Mouse (Mus musculus) cerebellum, postnatal 36 days (tissue): ENCODE results near the gene Prss33.

Source experiments
- DNase-seq, 2 experiments: peaks; one replicate each; pipeline ENCODE4 v3.0.0; 2021 to 2022; ENCODE audit warnings: mixed read lengths in 2 of 2

Prss33 gene

DNA sequence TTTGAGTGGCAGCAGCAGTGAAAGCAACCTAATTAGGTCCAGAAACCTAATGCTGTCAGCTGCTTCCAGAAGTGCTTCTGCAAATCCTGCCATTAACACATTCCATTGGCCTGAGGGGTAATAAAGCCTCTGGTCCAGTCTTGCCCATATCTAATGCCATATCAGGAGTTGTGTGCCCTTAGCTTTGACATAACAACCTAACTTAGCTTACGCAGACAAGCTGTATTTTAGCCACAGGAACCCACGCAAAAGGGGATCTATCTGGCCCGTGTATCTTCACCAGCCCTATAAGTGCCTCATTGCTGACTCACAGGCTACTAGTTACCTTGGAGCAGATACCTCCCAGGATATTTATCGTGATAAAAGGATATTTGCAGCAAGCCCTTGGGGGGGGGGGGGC, 10.3 kb downstream of the Prss33 start:
- DNase-seq = no peak

DNA sequence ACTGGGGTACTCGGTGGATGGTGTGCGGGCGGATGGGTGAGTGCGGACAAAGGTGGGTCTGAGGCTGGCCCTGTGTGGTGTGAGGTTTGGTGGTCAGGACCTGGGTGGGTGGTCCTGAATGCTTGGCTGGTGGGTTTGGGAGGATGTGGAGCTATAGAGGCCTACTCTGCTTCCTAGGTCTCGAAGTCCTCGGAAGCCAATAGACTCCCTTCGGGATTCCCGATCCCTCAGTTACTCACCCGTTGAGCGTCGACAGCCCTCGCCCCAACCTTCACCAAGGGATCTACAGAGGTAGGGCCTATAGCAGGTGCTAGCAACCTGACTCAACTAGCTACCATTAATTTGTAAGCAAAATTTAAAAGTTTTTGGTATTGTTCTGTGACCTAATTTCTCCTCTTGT, 12.2 kb downstream of the Prss33 start:
- no peak for DNase-seq

DNA sequence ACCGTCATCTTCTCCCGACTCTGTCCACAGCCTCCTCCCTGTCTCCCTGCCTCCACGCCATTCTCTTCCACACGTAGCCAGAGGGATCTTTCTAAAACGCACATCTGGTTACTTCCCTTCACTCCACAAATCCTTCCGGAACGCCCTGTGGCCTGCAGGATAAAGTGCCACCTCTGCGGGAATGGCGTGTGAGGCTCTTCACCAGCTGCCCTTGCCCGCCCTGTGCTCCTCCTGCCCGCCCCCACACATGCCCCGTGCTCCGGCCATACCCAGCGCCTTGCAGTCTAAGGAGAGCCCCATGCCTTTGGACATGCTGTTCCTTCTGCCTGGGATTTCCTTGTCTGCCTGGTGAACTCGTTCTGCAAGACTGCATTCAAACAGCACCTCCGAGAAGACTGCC, 12.8 kb downstream of the Prss33 start:
- no peak for DNase-seq

DNA sequence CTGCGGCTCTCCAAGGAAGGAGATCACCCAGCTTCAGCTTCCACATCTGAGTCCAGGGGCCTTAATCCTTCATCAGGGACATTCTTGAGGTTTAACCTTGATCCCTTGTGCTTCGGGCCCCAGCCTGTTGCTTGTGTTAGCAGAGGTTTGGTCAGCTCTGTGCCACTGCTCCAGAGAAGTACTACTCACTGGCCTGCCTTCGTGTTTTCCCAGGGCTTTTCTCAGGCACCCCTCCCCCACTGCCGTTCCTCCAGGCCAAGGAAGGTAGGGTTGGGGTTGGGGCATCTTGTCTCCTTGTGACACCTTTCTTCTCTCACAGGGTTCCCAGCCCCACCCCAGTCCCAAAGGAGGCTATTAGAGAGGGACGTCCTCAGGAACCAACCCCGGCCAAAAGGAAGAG, 13.8 kb downstream of the Prss33 start:
- no peak for DNase-seq

DNA sequence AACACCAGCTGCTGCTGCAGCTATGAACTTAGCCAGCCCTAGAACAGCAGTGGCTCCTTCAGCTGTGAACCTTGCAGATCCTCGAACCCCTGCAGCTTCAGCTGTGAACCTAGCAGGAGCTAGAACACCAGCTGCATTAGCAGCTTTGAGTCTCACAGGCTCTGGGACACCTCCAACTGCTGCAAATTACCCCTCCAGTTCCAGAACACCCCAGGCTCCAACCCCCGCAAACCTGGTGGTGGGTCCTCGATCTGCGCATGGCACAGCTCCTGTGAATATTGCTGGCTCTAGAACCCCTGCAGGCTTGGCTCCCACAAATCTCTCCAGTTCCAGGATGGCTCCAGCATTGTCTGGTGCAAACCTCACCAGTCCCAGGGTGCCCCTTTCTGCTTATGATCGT, 15.1 kb downstream of the Prss33 start:
- DNase-seq = no peak

DNA sequence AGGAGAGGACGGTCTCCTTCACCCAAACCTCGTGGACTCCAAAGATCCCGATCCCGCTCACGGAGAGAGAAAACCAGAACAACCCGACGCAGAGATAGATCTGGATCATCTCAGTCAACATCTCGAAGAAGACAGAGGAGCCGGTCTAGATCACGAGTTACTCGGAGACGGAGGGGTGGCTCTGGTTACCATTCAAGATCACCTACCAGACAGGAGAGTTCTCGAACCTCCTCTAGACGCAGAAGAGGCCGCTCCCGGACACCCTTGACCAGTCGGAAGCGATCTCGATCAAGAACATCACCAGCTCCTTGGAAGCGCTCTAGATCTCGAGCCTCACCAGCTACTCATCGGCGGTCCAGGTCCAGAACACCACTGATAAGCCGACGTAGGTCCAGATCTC, 16.6 kb downstream of the Prss33 start:
- DNase-seq = no peak

DNA sequence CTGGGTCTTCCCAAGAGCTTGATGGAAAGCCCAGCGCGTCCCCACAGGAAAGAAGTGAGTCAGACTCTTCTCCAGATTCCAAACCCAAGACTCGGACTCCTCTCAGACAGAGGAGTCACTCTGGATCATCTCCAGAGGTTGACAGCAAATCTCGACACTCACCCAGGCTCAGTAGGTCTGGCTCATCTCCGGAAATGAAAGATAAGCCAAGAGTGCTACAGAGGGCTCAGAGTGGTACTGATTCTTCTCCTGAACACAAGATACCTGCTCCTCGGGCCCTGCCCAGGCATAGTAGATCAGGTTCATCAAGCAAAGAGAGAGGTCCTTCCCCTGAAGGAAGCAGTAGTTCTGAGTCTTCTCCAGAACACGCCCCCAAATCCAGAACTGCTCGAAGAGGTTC, 17.3 kb downstream of the Prss33 start:
- DNase-seq = no peak

DNA sequence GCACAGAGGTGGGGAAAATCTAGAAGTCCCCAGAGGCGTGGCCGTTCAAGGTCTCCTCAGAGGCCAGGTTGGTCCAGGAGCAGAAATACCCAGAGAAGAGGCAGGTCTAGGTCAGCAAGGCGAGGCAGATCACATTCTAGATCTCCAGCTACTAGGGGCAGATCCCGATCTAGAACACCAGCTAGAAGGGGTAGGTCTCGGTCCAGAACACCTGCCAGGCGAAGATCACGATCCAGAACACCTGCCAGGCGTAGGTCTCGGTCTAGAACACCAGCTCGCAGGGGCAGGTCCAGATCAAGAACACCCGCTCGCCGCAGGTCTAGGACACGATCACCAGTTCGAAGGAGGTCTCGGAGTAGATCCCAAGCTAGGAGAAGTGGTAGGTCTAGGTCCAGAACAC, 20.2 kb downstream of the Prss33 start:
- DNase-seq = no peak

DNA sequence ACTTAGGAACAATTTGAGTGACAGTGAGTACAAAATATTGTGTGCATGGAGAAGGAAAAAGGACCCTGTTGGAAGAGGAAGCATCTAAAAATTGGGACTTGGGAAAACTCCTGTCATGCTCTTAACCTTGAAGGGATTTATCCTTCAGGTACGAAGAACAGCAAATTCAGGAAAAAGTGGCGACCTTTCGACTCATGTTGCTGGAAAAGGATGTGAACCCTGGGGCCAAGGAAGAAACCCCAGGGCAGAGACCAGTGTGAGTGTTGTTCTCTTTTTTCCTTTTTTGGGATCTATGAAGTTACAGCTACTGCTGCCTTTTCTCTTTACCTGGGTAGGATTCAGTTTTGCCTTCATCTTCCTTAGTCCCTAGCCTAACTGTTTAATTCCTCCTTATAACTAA, 27.9 kb downstream of the Prss33 start:
- no peak for DNase-seq

DNA sequence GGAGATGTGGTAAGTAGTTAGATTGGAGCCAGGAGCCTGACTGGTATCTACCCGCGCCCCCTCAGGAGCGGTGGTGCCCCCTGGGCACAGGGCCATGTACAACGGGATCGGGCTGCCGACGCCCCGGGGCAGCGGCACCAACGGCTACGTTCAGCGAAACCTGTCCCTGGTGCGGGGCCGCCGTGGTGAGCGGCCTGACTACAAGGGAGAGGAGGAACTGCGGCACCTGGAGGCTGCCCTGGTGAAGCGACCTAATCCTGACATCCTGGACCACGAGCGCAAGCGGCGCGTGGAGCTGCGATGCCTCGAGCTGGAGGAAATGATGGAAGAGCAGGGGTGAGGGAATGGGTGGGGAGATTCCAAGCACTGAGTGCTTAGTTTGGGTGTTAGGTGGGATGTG, 29.0 kb downstream of the Prss33 start:
- peak; percentile 55 to 67 for DNase-seq

DNA sequence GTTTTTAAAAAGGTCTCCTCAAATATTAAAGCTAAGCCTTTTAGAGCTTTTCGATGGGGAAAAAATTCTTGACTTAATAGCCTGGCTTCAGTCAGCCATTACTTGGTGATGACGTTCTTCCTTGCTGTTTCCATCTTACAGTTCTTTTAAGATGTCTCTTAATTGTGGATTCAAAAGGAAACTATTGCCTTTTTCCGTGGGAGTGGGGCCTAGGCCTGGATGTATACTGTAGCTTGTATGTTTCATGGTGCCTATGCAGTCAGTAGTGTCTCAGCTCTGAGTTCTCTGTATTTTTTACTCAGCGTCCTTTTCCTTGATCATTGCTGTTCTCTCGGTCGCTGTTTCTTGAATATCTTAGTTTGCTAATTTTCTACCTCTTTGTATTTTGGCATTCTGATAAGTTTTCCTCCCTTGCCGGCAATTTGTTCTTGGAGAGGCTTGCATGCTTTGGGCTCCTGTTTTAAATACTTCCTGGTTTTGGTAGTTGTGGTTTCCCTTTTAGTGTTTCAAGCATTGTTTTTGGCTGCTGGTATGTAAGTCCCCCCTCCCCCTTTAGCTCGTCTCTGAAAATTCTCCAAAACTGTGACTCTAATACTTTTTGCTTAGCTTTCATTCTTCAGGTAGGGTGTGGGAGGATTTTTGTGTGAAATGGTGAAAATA, 31.3 kb downstream of the Prss33 start:
- no peak for DNase-seq

DNA sequence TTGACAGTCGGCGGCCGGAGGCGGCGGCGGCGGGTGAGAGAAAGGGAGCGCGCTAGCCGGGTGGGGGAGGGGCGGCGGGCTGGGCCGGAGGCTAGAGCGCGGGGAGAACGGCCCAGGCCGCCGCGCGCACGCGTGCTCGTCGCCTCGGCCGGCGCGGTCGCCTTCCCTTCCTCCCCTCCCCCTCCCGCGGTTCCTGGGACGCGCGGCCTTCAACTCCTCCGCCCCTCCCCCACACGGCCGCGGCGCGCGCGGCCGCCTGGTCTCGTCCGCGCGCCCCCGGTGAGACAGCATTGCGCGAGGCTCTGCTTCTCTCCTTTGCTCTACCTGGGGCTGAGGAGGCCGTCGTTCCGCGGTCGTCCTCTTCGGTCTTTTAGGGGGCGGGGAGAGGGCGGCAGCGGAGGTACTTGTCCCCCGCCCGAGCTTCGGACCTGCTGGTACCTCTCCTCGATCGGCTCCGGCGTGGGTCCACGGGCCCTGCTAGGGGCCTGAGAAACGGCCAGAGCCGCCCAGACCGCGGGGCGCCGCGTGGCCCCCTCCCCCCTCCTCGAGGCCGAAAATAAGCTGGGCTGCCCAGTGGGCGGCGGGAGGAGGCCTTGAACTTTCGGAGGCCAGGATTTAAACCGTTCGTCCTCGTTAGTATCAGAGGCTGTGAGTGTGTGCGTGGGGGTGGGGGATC, 32.4 kb downstream of the Prss33 start:
- peak in 1 of 2 experiments; percentile 80 for DNase-seq

DNA sequence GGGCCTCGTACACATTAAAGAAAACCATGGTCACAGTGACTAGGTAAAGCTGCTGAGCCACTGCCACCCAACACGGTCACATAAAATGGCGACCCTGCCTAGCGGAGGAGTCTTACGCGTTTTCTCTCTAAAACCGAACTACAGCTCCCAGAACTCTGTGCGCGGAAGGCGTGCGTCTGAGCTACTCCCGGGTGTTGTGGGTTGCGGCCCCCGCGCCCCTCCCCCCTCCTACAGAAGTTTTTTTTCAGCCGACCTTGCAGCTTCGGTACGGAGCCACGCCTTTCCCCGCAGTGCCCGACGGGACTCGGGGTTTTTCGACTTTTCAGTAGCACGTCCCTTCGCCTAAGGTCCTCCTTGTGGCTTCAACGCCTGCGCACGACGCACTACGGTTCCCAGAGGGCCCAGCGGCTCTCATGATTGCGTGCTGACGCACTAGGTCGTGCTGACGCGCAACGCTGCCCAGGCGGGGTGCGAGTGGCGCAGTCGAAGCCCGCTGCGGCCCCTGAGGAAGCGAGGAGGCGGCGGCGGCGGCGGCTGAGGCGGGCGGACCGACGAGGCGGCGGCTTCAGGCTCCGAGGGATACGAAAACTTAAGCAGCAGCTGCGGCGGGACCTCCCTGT, 33.0 kb downstream of the Prss33 start:
- peak; percentile 97 to 99 for DNase-seq

DNA sequence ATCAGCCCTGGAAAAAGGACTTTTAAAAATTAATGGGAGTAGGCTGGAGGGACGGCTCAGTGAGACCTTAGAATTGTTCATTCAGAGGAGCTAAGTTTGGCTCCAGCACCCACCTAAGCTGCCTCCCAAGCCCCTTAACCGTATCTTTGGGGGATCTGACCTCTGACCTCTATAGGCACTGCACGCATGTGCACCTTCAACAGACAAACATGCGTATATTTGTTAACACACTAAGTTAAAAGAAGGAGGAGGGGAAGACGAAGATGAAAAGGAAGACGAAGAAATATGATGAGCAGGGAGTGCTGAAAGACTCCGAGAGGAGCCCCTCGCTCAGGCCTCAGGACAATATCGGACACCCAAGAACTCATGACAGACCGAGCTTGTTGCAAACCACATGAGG, 34.2 kb downstream of the Prss33 start:
- DNase-seq = no peak

DNA sequence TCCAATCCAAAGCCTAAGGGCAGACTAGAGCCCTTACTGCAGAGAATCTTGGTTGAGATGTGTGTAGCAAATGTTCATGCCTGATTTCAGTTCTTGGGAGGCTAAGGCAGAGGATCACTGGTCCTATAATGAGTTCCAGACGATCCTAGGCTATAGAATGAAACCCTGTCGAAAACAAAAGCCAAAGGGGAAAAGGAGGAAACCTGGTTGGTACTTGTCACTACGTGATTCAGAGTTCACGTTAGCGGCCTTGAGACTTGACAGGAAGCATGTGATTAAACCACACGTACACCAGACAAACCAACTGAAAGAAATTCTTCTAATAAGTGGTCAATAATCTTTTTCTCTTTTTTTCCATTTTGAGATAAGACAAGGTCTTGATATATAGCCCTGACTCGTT, 38.5 kb downstream of the Prss33 start:
- no peak for DNase-seq

DNA sequence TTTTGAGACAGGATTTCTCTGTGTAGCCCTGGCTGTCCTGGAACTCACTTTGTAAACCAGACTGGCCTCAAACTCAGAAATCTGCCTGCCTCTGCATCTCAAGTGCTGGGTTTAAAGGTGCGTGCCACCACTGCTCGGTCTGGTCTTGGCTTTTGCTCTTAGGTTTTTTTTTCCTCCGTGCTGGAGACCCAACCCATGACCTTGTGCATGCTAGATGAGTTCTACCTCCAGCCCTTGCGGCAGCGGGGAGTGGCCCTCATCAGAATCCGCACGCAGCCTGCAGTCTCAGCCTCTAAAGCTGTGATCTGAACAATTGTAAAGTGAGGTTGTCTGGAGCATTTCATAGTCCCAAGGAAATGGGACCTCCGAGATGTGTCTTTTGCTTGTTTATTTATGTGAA, 40.5 kb downstream of the Prss33 start:
- no peak for DNase-seq

DNA sequence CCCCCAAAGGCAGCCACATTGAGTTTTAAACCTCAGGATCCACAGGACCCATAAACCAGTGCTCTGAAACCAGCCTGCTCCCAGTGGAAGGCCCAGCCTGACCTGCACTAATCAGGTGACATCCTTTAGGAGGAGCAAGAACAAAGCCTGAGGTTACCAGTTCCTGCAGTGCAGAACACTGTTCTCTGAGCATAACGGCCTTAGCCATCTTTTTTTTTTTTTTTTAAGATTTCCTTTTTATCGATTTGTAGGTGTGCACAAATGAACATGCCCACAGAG, 44.8 kb downstream of the Prss33 start:
- DNase-seq = peak; percentile 22 to 49

DNA sequence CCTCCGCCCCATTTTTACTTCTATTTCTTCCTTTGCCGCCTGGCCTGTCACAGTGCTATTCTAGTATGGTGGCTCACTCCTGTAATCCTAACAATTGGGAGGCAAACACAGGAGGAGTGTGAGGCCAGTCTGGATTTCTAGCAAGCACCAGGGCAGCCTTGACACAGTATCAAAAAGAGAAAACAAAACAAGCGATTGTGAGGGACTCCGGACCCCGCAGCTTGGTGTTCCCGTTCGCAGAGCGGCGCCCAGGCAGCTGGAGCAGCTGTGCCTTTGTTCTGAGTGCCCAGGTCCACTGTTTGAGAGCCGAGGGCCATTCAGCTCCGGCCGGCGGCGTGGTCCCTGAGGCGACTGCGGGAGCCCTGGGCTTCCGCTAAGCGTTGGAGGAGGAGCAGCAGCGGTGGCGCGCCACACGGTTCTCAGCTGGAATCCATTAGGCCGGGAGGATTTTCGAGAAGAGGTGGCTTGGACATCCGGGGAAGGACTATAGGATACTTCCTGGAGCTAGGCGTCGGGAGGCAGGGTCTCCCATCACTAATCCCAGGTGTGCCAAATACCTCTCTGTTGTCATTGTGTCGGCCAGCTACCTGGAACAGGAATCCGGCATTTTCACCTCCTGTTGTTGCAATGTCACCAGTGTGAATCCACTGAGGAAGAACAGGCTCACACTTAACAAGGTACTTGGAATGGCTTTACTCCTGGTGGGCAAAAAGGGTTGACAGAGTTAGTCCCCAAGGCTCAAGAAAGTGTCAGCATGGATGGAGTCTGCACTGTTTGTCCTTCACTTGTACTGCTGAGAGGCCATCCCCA, 45.4 kb downstream of the Prss33 start, which contains the start of gene Srrm2:
Gene Srrm2 (plus strand): TSS at position 264 of the 810 bp plus-strand sequence.
- DNase-seq = peak; percentile 59 to 63

DNA sequence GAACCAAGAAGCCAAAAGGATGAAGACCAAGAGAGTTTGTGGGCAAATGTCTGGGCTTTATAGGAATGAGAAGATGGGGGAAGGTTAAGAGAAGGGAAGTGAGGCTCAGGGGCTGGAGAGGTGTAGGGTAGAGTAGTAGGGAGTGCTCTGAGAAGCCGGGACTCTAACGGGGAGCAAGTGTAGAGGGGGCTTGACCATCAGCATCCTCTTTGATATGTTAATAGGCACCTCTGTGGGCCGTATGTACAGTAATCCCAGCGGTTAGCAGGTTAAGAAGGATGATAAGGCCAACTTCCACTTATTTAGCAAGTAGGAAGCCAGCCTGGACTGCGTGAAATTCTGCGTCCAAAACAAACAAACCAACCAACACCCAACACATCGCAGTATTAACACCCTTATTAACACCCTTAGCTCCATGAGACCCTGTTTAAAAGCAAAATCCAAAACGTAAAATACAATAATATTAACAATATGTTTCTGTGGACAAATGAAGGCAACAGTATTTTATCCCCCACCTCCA, 46.0 kb downstream of the Prss33 start:
- DNase-seq = no peak

DNA sequence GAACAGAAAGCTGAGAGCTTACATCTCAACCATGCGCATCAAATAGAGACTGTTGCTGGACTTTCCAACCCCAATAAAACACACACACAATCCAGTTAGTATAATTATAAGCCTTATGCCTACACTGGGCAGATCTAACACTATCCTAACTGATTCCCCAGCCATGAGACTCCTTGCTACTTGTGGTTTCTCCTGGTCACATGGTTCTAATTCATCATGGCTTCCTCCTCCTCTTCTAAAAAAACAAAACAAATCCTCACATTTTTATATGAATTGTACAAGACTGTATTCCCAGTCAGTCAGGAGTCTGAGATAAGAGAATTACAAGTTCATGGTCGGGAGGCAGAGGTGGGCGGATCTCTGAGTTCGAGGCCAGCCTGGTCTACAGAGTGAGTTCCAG, 46.9 kb downstream of the Prss33 start:
- DNase-seq = no peak

DNA sequence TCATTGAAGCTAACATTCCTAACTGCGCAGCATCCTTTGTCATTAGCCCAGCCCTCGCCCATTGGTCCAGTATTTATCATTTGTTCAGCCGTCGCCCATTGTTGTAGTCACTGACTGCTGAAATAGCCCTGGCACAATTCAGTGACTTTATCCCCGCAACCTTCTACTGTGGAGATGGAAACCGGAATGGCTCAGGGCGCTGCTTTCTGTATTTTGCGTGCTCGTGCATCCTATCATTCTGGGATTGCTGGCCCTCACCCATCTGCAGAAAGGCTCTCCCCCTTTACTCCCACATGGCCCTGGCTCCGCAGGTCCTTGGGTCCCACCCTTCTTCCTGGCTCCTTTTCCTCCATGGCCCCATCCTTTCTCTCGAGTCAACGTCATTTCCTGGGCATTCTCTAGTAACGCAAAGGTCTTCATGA, 49.3 kb downstream of the Prss33 start:
- DNase-seq = peak; percentile 47 to 58

DNA sequence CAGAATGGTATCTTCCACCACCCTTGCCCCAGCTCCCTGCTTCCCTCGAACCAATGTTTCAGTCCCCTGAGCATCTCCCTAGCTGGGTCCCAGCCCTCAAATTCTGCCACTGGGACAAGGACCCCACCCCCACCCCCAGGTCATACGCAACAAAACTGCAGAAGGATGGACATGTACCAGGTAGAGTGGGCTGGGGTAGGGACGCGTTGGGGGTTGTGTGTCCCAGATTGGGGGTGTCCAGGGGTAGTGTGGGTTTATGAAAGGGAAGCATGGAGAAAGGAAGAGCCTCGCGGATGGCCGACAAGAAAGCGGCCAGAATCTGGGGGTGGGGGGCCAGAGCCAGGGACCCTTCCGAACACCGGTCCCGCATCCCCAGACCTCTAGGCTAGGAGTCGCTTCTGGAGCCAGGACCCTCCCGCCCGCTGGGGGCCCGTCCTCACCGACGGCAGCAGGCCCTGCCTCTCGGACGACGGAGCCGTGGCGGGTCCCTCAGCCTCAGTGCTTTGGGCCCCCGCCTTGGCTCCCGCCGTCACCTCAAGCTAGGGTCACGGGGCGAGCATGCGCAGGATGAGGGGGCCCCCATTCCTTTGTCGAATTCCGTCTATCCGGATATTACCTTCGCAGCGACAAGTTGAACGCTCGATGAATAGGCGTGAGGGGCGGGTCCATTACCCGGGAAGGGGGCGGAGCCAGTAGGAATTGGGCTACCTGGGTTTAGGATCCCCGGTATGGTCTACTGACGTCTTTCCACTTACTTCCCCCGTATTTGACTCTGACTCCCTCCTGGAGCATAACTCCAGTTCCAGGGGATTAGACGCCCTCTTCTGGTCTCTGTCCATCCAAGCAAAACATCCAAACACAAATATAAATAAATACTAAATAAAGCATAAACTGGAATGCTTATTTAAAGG, 50.0 kb downstream of the Prss33 start, which contains the start of gene Flywch2:
Gene Flywch2 (minus strand): TSS at position 521 of the 911 bp plus-strand sequence.
- peak; percentile 93 to 95 for DNase-seq
